Mouse (Mus musculus): ENCODE data around the gene Klhl15. TPM values are rescaled to one million over a fixed set of nuclear protein-coding genes. Genes with fewer than 3 reads are reported as not detected.

The Klhl15 gene
- 8.4 TPM for polyA plus RNA-seq (2017; shearing (Covaris generic))

DNA sequence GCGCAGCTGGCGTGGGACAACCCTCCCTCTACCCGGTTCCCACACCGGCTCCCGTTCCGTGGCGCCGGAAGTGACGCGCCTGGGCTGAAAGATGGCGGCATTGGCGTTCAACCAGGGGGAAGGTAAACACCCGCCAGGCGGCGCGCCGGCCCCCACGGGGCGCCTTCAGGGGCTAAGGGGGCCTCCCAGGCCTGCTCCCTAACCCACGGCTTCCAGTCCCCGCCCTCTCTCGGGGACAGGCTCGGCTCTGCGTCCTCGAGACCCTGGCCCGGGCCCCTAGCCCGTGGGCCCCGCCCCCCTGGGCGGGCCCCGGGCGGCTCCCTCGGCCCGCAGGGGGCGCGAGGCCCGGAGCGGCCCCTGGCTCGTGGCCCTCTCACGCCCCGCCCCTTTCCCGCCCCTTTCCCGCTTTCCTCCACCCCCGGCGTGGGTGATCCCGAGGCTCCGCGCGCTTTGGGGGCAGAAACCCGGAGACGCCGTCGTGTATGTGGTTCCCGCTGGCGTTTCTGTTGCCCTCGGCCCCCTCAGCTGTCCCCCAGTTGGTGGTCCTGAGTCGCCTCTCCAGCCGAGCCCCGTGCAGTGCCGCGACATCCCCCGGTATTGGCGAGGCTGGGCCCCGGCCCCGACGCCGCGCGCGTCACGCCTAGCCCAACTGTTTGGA is at the start of gene Klhl15:
Klhl15 (plus strand) TSS at position 68 of the 658 bp plus-strand sequence.

DNA sequence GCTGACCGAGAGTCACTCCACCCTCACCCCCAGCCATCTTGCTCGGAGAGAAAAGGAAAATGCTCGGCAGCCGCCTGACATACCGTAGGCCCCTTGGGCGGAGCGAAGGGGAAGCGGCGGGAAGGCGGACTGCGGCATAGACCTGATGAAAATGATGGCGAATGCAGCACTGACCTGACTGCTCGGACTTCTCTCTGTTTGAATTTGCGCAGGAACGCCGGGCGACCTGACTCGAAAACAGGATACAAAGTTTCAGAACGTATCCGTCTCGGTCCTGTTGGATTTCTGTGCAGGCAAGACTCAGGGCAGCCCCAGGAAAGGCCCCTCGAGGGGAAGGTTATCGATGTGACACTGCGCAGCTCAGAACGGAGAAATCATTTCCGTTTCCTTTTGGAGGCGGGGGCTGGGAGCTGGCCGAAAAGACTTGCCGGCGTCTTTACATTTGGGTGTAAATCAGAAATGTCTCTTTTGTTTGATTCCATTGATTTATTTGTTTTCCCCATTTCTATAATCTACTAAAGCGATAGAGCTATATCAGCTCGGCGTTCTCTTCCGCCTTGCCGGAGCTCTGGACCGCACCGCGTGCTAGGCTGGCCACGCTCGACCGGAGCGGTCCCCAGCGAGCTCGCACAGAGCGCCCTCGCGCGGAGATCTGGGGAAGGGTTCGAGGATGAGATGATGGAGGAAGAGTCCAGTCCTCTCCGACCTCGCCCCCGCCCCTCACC is 21.6 kb upstream of the Klhl15 start, which contains the start of gene Eif2s3x:
Eif2s3x (minus strand) TSS at position 266 of the 725 bp plus-strand sequence.

Other genes with a start within 250 kb of the Klhl15 start
- gene Zfx, start 110.9 kb upstream of the Klhl15 start, polyA plus RNA-seq (2017; shearing (Covaris generic)): 46.7 TPM
- 53.7 TPM for gene Eif2s3x, start 21.7 kb upstream of the Klhl15 start, polyA plus RNA-seq (2017; shearing (Covaris generic))
- gene Fam90a1b, start 132.2 kb downstream of the Klhl15 start, polyA plus RNA-seq (2017; shearing (Covaris generic)): not detected
- gene Apoo, start 132.5 kb downstream of the Klhl15 start, polyA plus RNA-seq (2017; shearing (Covaris generic)): 20.3 TPM